In the genomic region with DNA sequence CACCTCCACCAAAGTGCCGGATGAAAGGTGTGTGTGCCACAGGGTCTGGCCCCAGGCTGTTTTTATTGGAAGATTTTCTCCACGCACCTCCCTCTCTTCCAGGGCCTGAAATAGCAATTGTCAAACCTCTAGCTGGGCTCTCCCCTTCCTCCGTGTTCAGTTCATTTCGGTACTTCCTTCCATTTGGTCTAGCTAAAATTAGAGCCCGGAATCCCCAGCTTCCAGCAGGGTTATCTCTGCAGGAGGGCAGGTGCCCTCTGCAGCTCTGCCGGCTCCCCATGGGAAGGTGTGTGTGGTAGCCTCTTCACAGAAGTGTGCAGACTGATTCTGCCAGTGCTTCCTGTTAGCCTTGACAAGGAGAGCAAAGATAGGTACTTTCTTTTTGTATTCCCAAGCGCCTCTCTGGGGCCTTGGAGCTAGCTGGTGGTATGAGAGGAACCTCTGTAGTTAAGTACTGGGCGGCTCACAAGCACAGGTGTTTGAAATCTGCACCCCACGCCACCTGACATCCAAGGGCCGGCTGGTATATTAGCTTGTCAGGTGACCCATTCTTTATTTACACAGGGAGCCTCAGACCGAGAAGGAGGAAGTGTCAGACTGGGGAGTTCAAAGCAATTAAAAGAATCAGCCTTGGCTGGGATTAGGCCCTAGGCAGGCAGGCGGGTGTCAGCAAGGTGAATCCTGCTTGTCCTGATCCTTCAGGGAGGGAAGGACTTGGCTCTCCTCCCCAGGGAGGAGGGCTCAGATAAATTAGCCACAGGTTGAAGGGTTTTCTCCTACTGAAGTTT, we compare ENCODE assay signal across 7 mouse cellular contexts.
A peak's percentile ranks its signal among the peaks of the same experiment; 100 is the strongest.
DNase-seq lines count a peak whose midpoint lies in the region; ATAC-seq and TF ChIP-seq lines count a peak whose summit lies in the region.

No protein-coding gene starts in this region.

- H3K4me3 ChIP-seq in spleen, adult 2 months (ENCODE audit: extremely low read depth, insufficient read depth, insufficient read length), result peak overlapping the region; percentile 92
- H3K4me3 ChIP-seq in embryonic facial prominence, embryonic 14.5 days (ENCODE audit: low read depth, low read length), result peak overlapping the region; percentile 74
- peak overlapping the region; percentile 74 for H3K4me3 ChIP-seq in midbrain, embryonic 10.5 days

- peak overlapping the region; percentile 79; the same call in 1 of the 2 replicates for H3K9ac ChIP-seq in embryonic facial prominence, embryonic 14.5 days (ENCODE audit: low read depth, low read length)

- no peak for TF ChIP-seq CTCF in spleen, adult 2 months (IDR thresholded peaks at IDR 0.05; ENCODE audit: extremely low read depth, insufficient read depth, insufficient read length, insufficient replicate concordance)

- H3K9me3 ChIP-seq in embryonic facial prominence, embryonic 14.5 days (ENCODE audit: control insufficient read depth, low read length), result no peaks in the 10 kb centered on the region
- no peaks in the 10 kb centered on the region for H3K9me3 ChIP-seq in midbrain, embryonic 10.5 days (replicated peaks)

- no peak; the same call in 1 of the 2 replicates for ATAC-seq in embryonic facial prominence, embryonic 14.5 days (ENCODE audit: low read depth)

- H3K27ac ChIP-seq in spleen, adult 2 months (ENCODE audit: insufficient read depth, low read length), result peak overlapping the region; percentile 93
- H3K27ac ChIP-seq in embryonic facial prominence, embryonic 14.5 days (replicated peaks; ENCODE audit: low read depth, low read length), result no peak overlapping the region
- peak overlapping the region; percentile 99 for H3K27ac ChIP-seq in midbrain, embryonic 10.5 days (replicated peaks)

- DNase-seq in spleen, adult 2 months (ENCODE audit: low read depth in 1 of 2, low spot score in 2 of 2), result peak; percentile 22 to 40
- no peak for DNase-seq in spleen, adult 12 weeks (ENCODE audit: low spot score)
- DNase-seq in embryonic facial prominence, embryonic 14.5 days (ENCODE audit: low spot score), result peak; percentile 62
- DNase-seq in kidney, adult 9 months, result peak; percentile 71
- DNase-seq in midbrain, embryonic 10.5 days (ENCODE audit: low spot score), result no peak
- no peak for DNase-seq in right cerebral cortex, postnatal 10 days (ENCODE audit: low spot score in 2 of 2)
- DNase-seq in ovary, postnatal 14 days (ENCODE audit: low spot score), result no peak

- H3K27me3 ChIP-seq in spleen, adult 2 months (ENCODE audit: control insufficient read depth, insufficient read depth, low read length), result no peaks in the 10 kb centered on the region
- H3K27me3 ChIP-seq in embryonic facial prominence, embryonic 14.5 days (replicated peaks; ENCODE audit: control insufficient read depth, insufficient read depth, low read length), result no peaks in the 10 kb centered on the region; the same call in 1 of the 2 replicates
- H3K27me3 ChIP-seq in midbrain, embryonic 10.5 days (ENCODE audit: low read depth, poor library complexity, severe bottlenecking), result peaks cover 64% of the 10 kb centered on the region

- peak overlapping the region; percentile 99 for H3K4me2 ChIP-seq in embryonic facial prominence, embryonic 14.5 days (ENCODE audit: low read depth, low read length)

- no peak for TF ChIP-seq POLR2A in spleen, adult 2 months (IDR thresholded peaks at IDR 0.05; ENCODE audit: low read depth, low read length)

- 10% methylated on average over 12 of the region's 12 CpGs for WGBS in spleen, adult 2 months
- 34% methylated on average over 12 of the region's 12 CpGs for WGBS in embryonic facial prominence, embryonic 14.5 days
- WGBS in midbrain, embryonic 10.5 days, result 13% methylated on average over 12 of the region's 12 CpGs

- no peaks in the 10 kb centered on the region for H3K36me3 ChIP-seq in spleen, adult 2 months (ENCODE audit: control insufficient read depth, insufficient read depth, low read length)
- no peaks in the 10 kb centered on the region for H3K36me3 ChIP-seq in embryonic facial prominence, embryonic 14.5 days (ENCODE audit: control insufficient read depth, insufficient read depth, low read length)
- no peaks in the 10 kb centered on the region for H3K36me3 ChIP-seq in midbrain, embryonic 10.5 days

- peaks cover 27% of the 10 kb centered on the region for H3K4me1 ChIP-seq in spleen, adult 2 months (ENCODE audit: control insufficient read depth, insufficient read depth, insufficient read length)
- peaks cover 46% of the 10 kb centered on the region for H3K4me1 ChIP-seq in embryonic facial prominence, embryonic 14.5 days (ENCODE audit: control insufficient read depth, insufficient read depth, low read length)
- peaks cover 87% of the 10 kb centered on the region for H3K4me1 ChIP-seq in midbrain, embryonic 10.5 days

Comparison
In these comparisons a context has a peak if more than half of its experiments do, and no peak if none do; other contexts are left out.
1. DNase-seq: peak in spleen, adult 2 months (2 of 2), embryonic facial prominence, embryonic 14.5 days (single experiment) and kidney, adult 9 months (single experiment); none in spleen, adult 12 weeks (single experiment), midbrain, embryonic 10.5 days (single experiment), right cerebral cortex, postnatal 10 days (0 of 2) and ovary, postnatal 14 days (single experiment).
2. Peak in every context shown above with its lines, with median percentiles within 50 percentile points of each other: H3K4me3 ChIP-seq.